Mouse (Mus musculus) heart, adult 2 months (tissue): ENCODE results near the gene Grik1. TPM values are rescaled to one million over a fixed set of nuclear protein-coding genes. Genes with fewer than 3 reads are reported as not detected.

Experiments
- DNase-seq, 2 experiments: peaks; one replicate each; pipeline ENCODE4 v3.0.0; 2021
- H3K27ac ChIP-seq: fragments of 200-600 bp; 2 replicates; pipeline ENCODE4 v1.8.1; 2022
- H3K27me3 ChIP-seq: fragments of 200-500 bp; 2 replicates; pipeline ENCODE4 v1.6.1; 2012; ENCODE audit warnings: mild to moderate bottlenecking, low read length, inconsistent platforms, mixed read lengths; ENCODE audit not compliant: control insufficient read depth, insufficient read depth
- H3K36me3 ChIP-seq: fragments of 200-500 bp; 2 replicates; pipeline ENCODE4 v1.6.1; 2012; ENCODE audit warnings: low read length, inconsistent platforms; ENCODE audit not compliant: control insufficient read depth, insufficient read depth
- H3K4me1 ChIP-seq: fragments of 200-500 bp; 2 replicates; pipeline ENCODE4 v1.6.1; 2011; ENCODE audit warnings: low read length; ENCODE audit not compliant: control insufficient read depth, insufficient read depth
- H3K4me3 ChIP-seq: fragments of 200-600 bp; 2 replicates; pipeline ENCODE4 v1.8.1; 2022
- H3K79me2 ChIP-seq: fragments of 200-500 bp; replicated peaks from 2 replicates; pipeline ENCODE4 v1.6.1; 2012; ENCODE audit warnings: mild to moderate bottlenecking, inconsistent platforms, low read length, moderate library complexity, mixed read lengths; ENCODE audit not compliant: control insufficient read depth, insufficient read depth
- H3K9ac ChIP-seq: fragments of 200-500 bp; 2 replicates; pipeline ENCODE4 v1.6.1; 2012; ENCODE audit warnings: low read depth, mild to moderate bottlenecking, control low read depth, inconsistent platforms, low read length, mixed read lengths
- CTCF ChIP-seq: fragments of 200-600 bp; IDR thresholded peaks from 2 replicates; pipeline ENCODE4 v1.8.1; 2022; ENCODE audit warnings: antibody characterized with exemption, mild to moderate bottlenecking, moderate library complexity
- EP300 ChIP-seq: fragments of 200-500 bp; IDR thresholded peaks from 2 replicates; pipeline ENCODE4 v1.6.1; 2011; ENCODE audit warnings: low read depth, low read length, control low read depth; ENCODE audit not compliant: insufficient read depth
- POLR2A ChIP-seq: fragments of 200-500 bp; IDR thresholded peaks from 2 replicates; pipeline ENCODE4 v1.6.1; 2011; ENCODE audit warnings: mild to moderate bottlenecking, low read depth, low read length, control low read depth; ENCODE audit not compliant: insufficient read depth
- WGBS: fragments of 180-500 bp; shearing (Covaris S2); methylation state at CpG from one replicate; pipeline ENCODE4 v1.1.7; 2018; 5-methylcytosine and 5-hydroxymethylcytosine counted together
- intact Hi-C: fragments of 180-260 bp; cut with DNase I; formaldehyde crosslinking; loops from one replicate; pipeline ENCODE4 v1.15.1; 2025
- polyA plus RNA-seq: library from polyadenylated mRNA; depleted of rRNA; stranded (reverse); fragments of >200 nt; gene quantifications from 2 replicates; pipeline ENCODE4 v1.2.3, GENCODE M21; 2012
- total RNA-seq, 2 experiments: library from RNA; stranded (reverse); gene quantifications; 2 replicates each; pipeline ENCODE4 v1.2.3; 2021

The Grik1 gene
- total and polyA plus RNA-seq, 3 experiments: not detected

- no peak for TF ChIP-seq EP300
- TF ChIP-seq POLR2A: no peak
- no peak for TF ChIP-seq CTCF
- WGBS: 31% methylated on average over 1 of the region's 1 CpGs
- Histone ChIP-seq H3K27me3 (no peaks in the 10 kb centered on the region), H3K27ac (no peak overlapping the region), H3K4me1 (no peaks in the 10 kb centered on the region), H3K36me3 (no peaks in the 10 kb centered on the region), H3K9ac (no peak overlapping the region), H3K79me2 (no peaks in the 10 kb centered on the region), H3K4me3 (no peak overlapping the region)
- intact Hi-C loops: no loop called here
- DNase-seq: no peak
Measured at GRCm38 (mm10) chr16:87928671-87929070, 361.4 kb downstream of the Grik1 start.

- Histone ChIP-seq H3K27ac (no peak overlapping the region), H3K36me3 (no peaks in the 10 kb centered on the region), H3K4me1 (no peaks in the 10 kb centered on the region), H3K9ac (no peak overlapping the region), H3K27me3 (no peaks in the 10 kb centered on the region), H3K79me2 (no peaks in the 10 kb centered on the region), H3K4me3 (no peak overlapping the region)
- WGBS: 74% methylated on average over 4 of the region's 4 CpGs
- TF ChIP-seq POLR2A (no peak), CTCF (no peak), EP300 (no peak)
- no peak for DNase-seq
- intact Hi-C loops: no loop called here
Measured at GRCm38 (mm10) chr16:87917897-87918296, 372.2 kb downstream of the Grik1 start.

GRCm38 (mm10) chr16:87917157-87917546, 372.9 kb downstream of the Grik1 start:
- H3K36me3 ChIP-seq: no peaks in the 10 kb centered on the region
- intact Hi-C loops: no loop called here
- no peak overlapping the region for H3K9ac ChIP-seq
- WGBS: 46% methylated on average over 1 of the region's 1 CpGs
- no peak overlapping the region for H3K27ac ChIP-seq
- no peak overlapping the region for H3K4me3 ChIP-seq
- no peak for TF ChIP-seq CTCF
- TF ChIP-seq POLR2A: no peak
- no peak for TF ChIP-seq EP300
- no peak for DNase-seq
- H3K27me3 ChIP-seq: no peaks in the 10 kb centered on the region
- H3K79me2 ChIP-seq: no peaks in the 10 kb centered on the region
- H3K4me1 ChIP-seq: no peaks in the 10 kb centered on the region

GRCm38 (mm10) chr16:87916209-87917156, 373.6 kb downstream of the Grik1 start:
- Histone ChIP-seq H3K4me3 (no peak overlapping the region), H3K4me1 (no peaks in the 10 kb centered on the region), H3K27me3 (no peaks in the 10 kb centered on the region), H3K36me3 (no peaks in the 10 kb centered on the region), H3K9ac (no peak overlapping the region), H3K79me2 (no peaks in the 10 kb centered on the region), H3K27ac (no peak overlapping the region)
- intact Hi-C loops: no loop called here
- WGBS: 69% methylated on average over 6 of the region's 6 CpGs
- TF ChIP-seq CTCF: no peak
- TF ChIP-seq POLR2A: no peak
- TF ChIP-seq EP300: no peak
- no peak for DNase-seq

- H3K4me3 ChIP-seq: no peak overlapping the region
- no peak overlapping the region for H3K27ac ChIP-seq
- no peaks in the 10 kb centered on the region for H3K4me1 ChIP-seq
- intact Hi-C loops: no loop called here
- no peak overlapping the region for H3K9ac ChIP-seq
- no peak for TF ChIP-seq EP300
- no peak for TF ChIP-seq POLR2A
- TF ChIP-seq CTCF: no peak
- H3K27me3 ChIP-seq: no peaks in the 10 kb centered on the region
- no peaks in the 10 kb centered on the region for H3K79me2 ChIP-seq
- H3K36me3 ChIP-seq: no peaks in the 10 kb centered on the region
- DNase-seq: no peak
- WGBS: 74% methylated on average over 4 of the region's 4 CpGs
Measured at GRCm38 (mm10) chr16:87915156-87915555, 374.9 kb downstream of the Grik1 start.

GRCm38 (mm10) chr16:87913781-87914180, 376.3 kb downstream of the Grik1 start:
- Histone ChIP-seq H3K9ac (no peak overlapping the region), H3K27me3 (no peaks in the 10 kb centered on the region), H3K36me3 (no peaks in the 10 kb centered on the region), H3K27ac (no peak overlapping the region), H3K4me3 (no peak overlapping the region), H3K79me2 (no peaks in the 10 kb centered on the region), H3K4me1 (no peaks in the 10 kb centered on the region)
- intact Hi-C loops: no loop called here
- WGBS: 87% methylated on average over 5 of the region's 5 CpGs
- no peak for DNase-seq
- no peak for TF ChIP-seq EP300
- no peak for TF ChIP-seq POLR2A
- no peak for TF ChIP-seq CTCF
